11 mouse cellular contexts compared by ENCODE assay signal in genomic region chr2:157048395-157049181, GRCm38 (mm10). TPM values are rescaled to one million over a fixed set of nuclear protein-coding genes. Genes with fewer than 3 reads are reported as not detected.
DNase-seq lines count a peak whose midpoint lies in the region; ATAC-seq and TF ChIP-seq lines count a peak whose summit lies in the region.
"Had no signal": no experiment of that assay in that cellular context is flagged by ENCODE, and none has a peak within 500 bp of the region (broad histone marks: within the 10 kb centered on the region; RNA-seq: fewer than 3 reads in every experiment).

No protein-coding gene starts in this region.

- no peak for DNase-seq in limb, embryonic 14.5 days (ENCODE audit: low spot score)
- DNase-seq in limb, embryonic 10.5 days (ENCODE audit: low spot score) = no peak
- DNase-seq in cerebellum, postnatal 36 days = peak; percentile 54 to 63
- peak; percentile 70 to 84 for DNase-seq in layer of hippocampus, adult 2 months (ENCODE audit: low spot score in 2 of 2)
- DNase-seq in liver, postnatal 0 days = no peak
- no peak for DNase-seq in Muller cell, postnatal 12 days (ENCODE audit: inconsistent ontology term)
- DNase-seq in gastrocnemius, postnatal 25 days = no peak

- H3K4me3 ChIP-seq in limb, embryonic 14.5 days (replicated peaks; ENCODE audit: low read length) = no peak overlapping the region
- no peak overlapping the region for H3K4me3 ChIP-seq in limb, embryonic 10.5 days
- H3K4me3 ChIP-seq in layer of hippocampus, adult 2 months = peak overlapping the region; percentile 3; the same call in 1 of the 2 replicates
- no peak overlapping the region for H3K4me3 ChIP-seq in neural tube, embryonic 14.5 days (ENCODE audit: low read depth, low read length)
- no peak overlapping the region for H3K4me3 ChIP-seq in liver, postnatal 0 days (ENCODE audit: low read depth, low read length)

- H3K36me3 ChIP-seq in limb, embryonic 14.5 days (ENCODE audit: control insufficient read depth, insufficient read depth, low read length) = peaks cover 81% of the 10 kb centered on the region
- H3K36me3 ChIP-seq in limb, embryonic 10.5 days = peaks cover 100% of the 10 kb centered on the region
- peaks cover 28% of the 10 kb centered on the region for H3K36me3 ChIP-seq in neural tube, embryonic 14.5 days (ENCODE audit: control insufficient read depth, insufficient read depth, low read length)
- no peaks in the 10 kb centered on the region for H3K36me3 ChIP-seq in liver, postnatal 0 days (replicated peaks; ENCODE audit: insufficient read depth, low read length)

- no peak for TF ChIP-seq POLR2A in limb, embryonic 14.5 days (IDR thresholded peaks at IDR 0.05; ENCODE audit: borderline replicate concordance, extremely low read depth, insufficient read depth, insufficient read length)

- WGBS in limb, embryonic 14.5 days = 84% methylated on average over 13 of the region's 13 CpGs
- 94% methylated on average over 13 of the region's 13 CpGs for WGBS in limb, embryonic 10.5 days
- 74% methylated on average over 13 of the region's 13 CpGs for WGBS in neural tube, embryonic 14.5 days
- 77% methylated on average over 13 of the region's 13 CpGs for WGBS in liver, postnatal 0 days (ENCODE audit: insufficient replicate concordance)

- TF ChIP-seq EP300 in liver, postnatal 0 days (IDR thresholded peaks at IDR 0.05; ENCODE audit: low read depth) = no peak

- ATAC-seq in limb, embryonic 14.5 days (ENCODE audit: low FRiP score, low read depth) = no peak
- no peak for ATAC-seq in neural tube, embryonic 14.5 days (ENCODE audit: low read depth)
- ATAC-seq in liver, postnatal 0 days = no peak

- TF ChIP-seq CTCF in layer of hippocampus, adult 2 months (conservative IDR thresholded peaks at IDR 0.05) = no peak
- TF ChIP-seq CTCF in liver, postnatal 0 days (IDR thresholded peaks at IDR 0.05; ENCODE audit: low read depth) = no peak

- no peaks in the 10 kb centered on the region for H3K4me1 ChIP-seq in limb, embryonic 14.5 days (ENCODE audit: control insufficient read depth, insufficient read depth, low read length)
- H3K4me1 ChIP-seq in limb, embryonic 10.5 days = no peaks in the 10 kb centered on the region
- H3K4me1 ChIP-seq in neural tube, embryonic 14.5 days (ENCODE audit: control insufficient read depth, insufficient read depth, low read length) = peaks cover 31% of the 10 kb centered on the region
- no peaks in the 10 kb centered on the region for H3K4me1 ChIP-seq in liver, postnatal 0 days (ENCODE audit: insufficient read depth)

- 0 out of 2 replicates have a peak overlapping the region, but pooled peaks have one; percentile 26 for H3K27ac ChIP-seq in limb, embryonic 14.5 days (replicated peaks; ENCODE audit: low read depth, low read length)
- H3K27ac ChIP-seq in limb, embryonic 10.5 days = no peak overlapping the region
- peak overlapping the region; percentile 88 for H3K27ac ChIP-seq in layer of hippocampus, adult 2 months
- peak overlapping the region; percentile 79 for H3K27ac ChIP-seq in neural tube, embryonic 14.5 days (ENCODE audit: low read depth, low read length)
- H3K27ac ChIP-seq in liver, postnatal 0 days (ENCODE audit: low read depth) = no peak overlapping the region

- H3K27me3 ChIP-seq in limb, embryonic 14.5 days (ENCODE audit: control insufficient read depth, insufficient read depth, low read length) = no peaks in the 10 kb centered on the region
- H3K27me3 ChIP-seq in limb, embryonic 10.5 days (ENCODE audit: low read depth, poor library complexity, severe bottlenecking) = no peaks in the 10 kb centered on the region
- H3K27me3 ChIP-seq in neural tube, embryonic 14.5 days (ENCODE audit: control insufficient read depth, insufficient read depth, low read length) = no peaks in the 10 kb centered on the region
- no peaks in the 10 kb centered on the region for H3K27me3 ChIP-seq in liver, postnatal 0 days (ENCODE audit: insufficient read depth, low read length)

- peaks cover 4% of the 10 kb centered on the region; the same call in 1 of the 2 replicates for H3K9me3 ChIP-seq in limb, embryonic 14.5 days (ENCODE audit: control insufficient read depth, low read length)
- no peaks in the 10 kb centered on the region for H3K9me3 ChIP-seq in limb, embryonic 10.5 days (replicated peaks)
- no peaks in the 10 kb centered on the region for H3K9me3 ChIP-seq in neural tube, embryonic 14.5 days (ENCODE audit: control insufficient read depth, low read length)
- H3K9me3 ChIP-seq in liver, postnatal 0 days (ENCODE audit: low read length) = 0 out of 2 replicates have a peak, but pooled peaks cover 3% of the 10 kb centered on the region

- no peak overlapping the region for H3K4me2 ChIP-seq in limb, embryonic 14.5 days (replicated peaks; ENCODE audit: low read depth, low read length, severe bottlenecking)
- H3K4me2 ChIP-seq in neural tube, embryonic 14.5 days (ENCODE audit: low read depth, low read length) = no peak overlapping the region
- no peak overlapping the region for H3K4me2 ChIP-seq in liver, postnatal 0 days (ENCODE audit: low read depth, low read length)

- H3K9ac ChIP-seq in limb, embryonic 14.5 days (ENCODE audit: low read depth, low read length, severe bottlenecking) = no peak overlapping the region
- H3K9ac ChIP-seq in neural tube, embryonic 14.5 days (replicated peaks; ENCODE audit: low read depth, low read length) = no peak overlapping the region
- no peak overlapping the region for H3K9ac ChIP-seq in liver, postnatal 0 days (replicated peaks)

RNA-seq across cellular contexts. Expression of gene Soga1, which starts 30.5 kb away (rescaled TPM):
- polyA plus RNA-seq in limb, embryonic 14.5 days (2012; rRNA removed) = 14.2 and 22.8 TPM in 2 replicates
- polyA plus RNA-seq in limb, embryonic 14.5 days (2014; fragmentation: Nextera tagmentation; extraction: Ambion mirVana) = 5.5 and 7.9 TPM in 2 replicates
- polyA plus RNA-seq in limb, embryonic 10.5 days (2016; fragmentation: Nextera tagmentation; extraction: Ambion mirVana) = 5.3 and 5.7 TPM in 2 replicates
- 10 to 100 TPM; 31.4 to 36.3 TPM for total RNA-seq in layer of hippocampus, adult 2 months (2021)
- polyA plus RNA-seq in neural tube, embryonic 14.5 days (2014; fragmentation: Nextera tagmentation; extraction: Ambion mirVana) = 10.0 and 10.2 TPM in 2 replicates
- polyA plus RNA-seq in liver, postnatal 0 days (2015; fragmentation: Nextera tagmentation; extraction: Ambion mirVana) = 0.65 and 1.0 TPM in 2 replicates
- 1 to 10 TPM; 4.5 to 5.0 TPM for total RNA-seq in gastrocnemius, postnatal 25 days (2021)

RNA-seq across cellular contexts. Expression of gene Tldc2, which starts 38.3 kb away (rescaled TPM):
- polyA plus RNA-seq in limb, embryonic 14.5 days (2012; rRNA removed) = not detected in 2 replicates
- polyA plus RNA-seq in limb, embryonic 14.5 days (2014; fragmentation: Nextera tagmentation; extraction: Ambion mirVana) = not detected in 2 replicates
- polyA plus RNA-seq in limb, embryonic 10.5 days (2016; fragmentation: Nextera tagmentation; extraction: Ambion mirVana) = not detected in 2 replicates
- not detected for total RNA-seq in layer of hippocampus, adult 2 months (2021)
- not detected in 2 replicates for polyA plus RNA-seq in neural tube, embryonic 14.5 days (2014; fragmentation: Nextera tagmentation; extraction: Ambion mirVana)
- polyA plus RNA-seq in liver, postnatal 0 days (2015; fragmentation: Nextera tagmentation; extraction: Ambion mirVana) = not detected in 2 replicates
- not detected for total RNA-seq in gastrocnemius, postnatal 25 days (2021)
- total RNA-seq: ES-E14; left cerebral cortex, adult 8-10 months had no signal
- polyA plus RNA-seq: heart, embryonic 14.5 days had no signal

RNA-seq across cellular contexts. Expression of gene Dsn1, which starts 41.6 kb away (rescaled TPM):
- polyA plus RNA-seq in limb, embryonic 14.5 days (2012; rRNA removed) = 27.2 and 32.9 TPM in 2 replicates
- 30.2 and 33.5 TPM in 2 replicates for polyA plus RNA-seq in limb, embryonic 14.5 days (2014; fragmentation: Nextera tagmentation; extraction: Ambion mirVana)
- polyA plus RNA-seq in limb, embryonic 10.5 days (2016; fragmentation: Nextera tagmentation; extraction: Ambion mirVana) = 51.3 and 61.5 TPM in 2 replicates
- 1 to 10 TPM; 2.8 to 3.7 TPM for total RNA-seq in layer of hippocampus, adult 2 months (2021)
- polyA plus RNA-seq in neural tube, embryonic 14.5 days (2014; fragmentation: Nextera tagmentation; extraction: Ambion mirVana) = 6.8 and 8.5 TPM in 2 replicates
- polyA plus RNA-seq in liver, postnatal 0 days (2015; fragmentation: Nextera tagmentation; extraction: Ambion mirVana) = 12.4 and 14.0 TPM in 2 replicates
- 1 to 10 TPM; 1.2 to 1.9 TPM for total RNA-seq in gastrocnemius, postnatal 25 days (2021)

RNA-seq across cellular contexts. Expression of gene Ndrg3, which starts 56.7 kb away (rescaled TPM):
- polyA plus RNA-seq in limb, embryonic 14.5 days (2012; rRNA removed) = 64.6 and 69.7 TPM in 2 replicates
- polyA plus RNA-seq in limb, embryonic 14.5 days (2014; fragmentation: Nextera tagmentation; extraction: Ambion mirVana) = 44.1 and 49.8 TPM in 2 replicates
- 37.5 and 40.4 TPM in 2 replicates for polyA plus RNA-seq in limb, embryonic 10.5 days (2016; fragmentation: Nextera tagmentation; extraction: Ambion mirVana)
- total RNA-seq in layer of hippocampus, adult 2 months (2021) = 100 to 1,000 TPM; 416 to 430 TPM
- polyA plus RNA-seq in neural tube, embryonic 14.5 days (2014; fragmentation: Nextera tagmentation; extraction: Ambion mirVana) = 146 and 158 TPM in 2 replicates
- 10.0 and 11.3 TPM in 2 replicates for polyA plus RNA-seq in liver, postnatal 0 days (2015; fragmentation: Nextera tagmentation; extraction: Ambion mirVana)
- total RNA-seq in gastrocnemius, postnatal 25 days (2021) = 10 to 100 TPM; 22.7 to 28.2 TPM

Comparison
In these comparisons a context has a peak if more than half of its experiments do, and no peak if none do; other contexts are left out.
1. H3K27ac ChIP-seq: peak in limb, embryonic 14.5 days (single experiment), layer of hippocampus, adult 2 months (single experiment) and neural tube, embryonic 14.5 days (single experiment); none in limb, embryonic 10.5 days (single experiment) and liver, postnatal 0 days (single experiment).
2. DNase-seq: peak in cerebellum, postnatal 36 days (2 of 2) and layer of hippocampus, adult 2 months (2 of 2); none in limb, embryonic 14.5 days (single experiment), limb, embryonic 10.5 days (single experiment), liver, postnatal 0 days (single experiment), Muller cell, postnatal 12 days (single experiment) and gastrocnemius, postnatal 25 days (single experiment).